Mouse (Mus musculus) CD4-positive, CD25-positive, alpha-beta regulatory T cell (primary cell): ENCODE data around the gene Nup153. TPM values are rescaled to one million over a fixed set of nuclear protein-coding genes. Genes with fewer than 3 reads are reported as not detected.

Source experiments
- polyA plus RNA-seq: library from polyadenylated mRNA; unstranded; fragments of 100-300 nt; shearing (Covaris generic); gene quantifications from one replicate; pipeline ENCODE4 v1.2.1, GENCODE M21; 2017

Gene Nup153
- polyA plus RNA-seq, result 141 TPM

DNA sequence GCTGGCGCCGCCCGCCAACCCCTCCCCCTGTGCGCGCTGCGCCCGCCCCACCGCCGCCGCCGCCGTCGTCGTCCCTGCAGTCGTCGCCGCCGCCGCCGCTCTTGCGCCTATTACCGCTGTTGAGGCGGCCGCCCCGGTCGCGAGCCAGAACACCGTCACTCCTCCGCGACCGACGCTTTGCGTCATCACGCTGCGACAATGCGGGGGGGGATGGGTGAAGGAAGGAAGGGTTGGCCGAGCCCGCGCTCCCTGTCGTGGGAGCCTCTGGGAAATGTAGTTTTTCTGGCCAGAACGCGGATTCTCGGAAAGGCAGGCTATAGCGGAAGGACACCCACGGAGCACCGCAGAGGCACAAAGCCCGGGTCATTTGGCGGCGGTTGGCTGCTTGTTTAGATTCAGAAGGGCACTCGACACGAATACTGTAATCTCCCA, at the start of gene Nup153:
TSS of gene Nup153 (minus strand) at position 104 of the 432 bp plus-strand sequence.

DNA sequence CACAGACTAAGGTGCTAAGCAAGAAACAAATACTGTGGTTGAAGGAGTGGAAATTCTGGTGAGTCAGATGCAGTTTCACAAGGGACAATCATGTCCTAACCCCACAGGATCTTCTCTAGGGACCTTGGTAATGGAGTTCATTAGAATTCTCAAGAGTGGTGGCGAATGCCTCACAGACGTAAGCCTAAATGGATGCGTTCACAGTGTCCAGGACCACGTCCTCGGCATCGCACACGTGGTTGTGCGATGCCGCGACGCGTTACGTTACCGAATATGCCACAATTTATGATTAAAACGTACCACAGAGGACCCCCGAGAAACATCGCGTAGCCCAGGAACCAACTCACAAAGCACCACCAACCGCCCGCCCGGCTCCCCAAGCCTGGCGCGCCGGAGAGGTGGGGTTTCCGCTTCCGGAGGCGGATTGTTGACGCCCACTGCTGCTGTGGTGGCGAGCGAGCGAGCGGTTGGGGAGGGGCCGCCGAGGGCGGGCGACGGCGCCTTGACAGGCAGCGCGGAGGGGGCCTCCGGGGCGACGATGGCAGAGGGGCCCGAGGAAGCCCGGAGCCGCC, 58.6 kb downstream of the Nup153 start, which contains the start of gene Fam8a1:
TSS of gene Fam8a1 (plus strand) at position 475 of the 572 bp plus-strand sequence.

Other genes with a start within 250 kb of the Nup153 start
- 0.81 TPM for gene Cap2, start 226.1 kb downstream of the Nup153 start, polyA plus RNA-seq
- 28.5 TPM for gene Fam8a1, start 58.4 kb downstream of the Nup153 start, polyA plus RNA-seq
- 15.2 TPM for gene Kif13a, start 201.9 kb upstream of the Nup153 start, polyA plus RNA-seq